Mouse (Mus musculus) C2C12 (cell line): ENCODE results near the gene Hmces. TPM values are rescaled to one million over a fixed set of nuclear protein-coding genes. Genes with fewer than 3 reads are reported as not detected.

ENCODE experiments used
- H3K27me3 ChIP-seq: one replicate; pipeline ENCODE4 v1.6.1; 2011; ENCODE audit not compliant: control insufficient read depth, insufficient read depth, insufficient read length
- H3K36me3 ChIP-seq: one replicate; pipeline ENCODE4 v1.6.1; 2011; ENCODE audit not compliant: control insufficient read depth, insufficient read depth
- H3K4me3 ChIP-seq: one replicate; pipeline ENCODE4 v1.5.1; 2011; ENCODE audit warnings: mild to moderate bottlenecking, control low read depth; ENCODE audit not compliant: poor library complexity, insufficient read depth, severe bottlenecking
- H3K79me2 ChIP-seq: one replicate; pipeline ENCODE4 v1.6.1; 2011; ENCODE audit not compliant: control insufficient read depth, insufficient read depth
- H3K79me3 ChIP-seq: one replicate; pipeline ENCODE4 v1.6.1; 2011; ENCODE audit warnings: low read depth, control low read depth
- H3ac ChIP-seq: one replicate; pipeline ENCODE3; 2011; ENCODE audit warnings: low read depth; ENCODE audit not compliant: control insufficient read depth, insufficient read length
- CEBPB ChIP-seq: IDR thresholded peaks from one replicate; pipeline ENCODE4 v1.6.1; 2011; ENCODE audit warnings: low read depth, mild to moderate bottlenecking, control low read depth, moderate library complexity
- CTCF ChIP-seq: IDR thresholded peaks from one replicate; pipeline ENCODE4 v1.5.1; 2011; ENCODE audit not compliant: control insufficient read depth, insufficient read depth, insufficient read length
- FOSL1 ChIP-seq: IDR thresholded peaks from one replicate; pipeline ENCODE4 v1.8.0; 2011; ENCODE audit warnings: mild to moderate bottlenecking, low read length; ENCODE audit not compliant: poor library complexity, insufficient read depth, severe bottlenecking
- MAX ChIP-seq: IDR thresholded peaks from one replicate; pipeline ENCODE4 v1.6.1; 2011; ENCODE audit warnings: mild to moderate bottlenecking, control low read depth
- MYOD1 ChIP-seq: IDR thresholded peaks from one replicate; pipeline ENCODE4 v1.6.1; 2011; ENCODE audit warnings: low read depth; ENCODE audit not compliant: control insufficient read depth, insufficient read length
- MYOG ChIP-seq: IDR thresholded peaks from one replicate; pipeline ENCODE4 v1.6.1; 2011; ENCODE audit not compliant: control insufficient read depth, insufficient read length; ENCODE audit errors: extremely low read depth
- USF1 ChIP-seq: IDR thresholded peaks from one replicate; pipeline ENCODE4 v1.6.1; 2011; ENCODE audit warnings: low read depth, mild to moderate bottlenecking, control low read depth, moderate library complexity
- long read RNA-seq, 2 experiments: library from polyadenylated mRNA; unstranded; transcript quantifications; one replicate each; pipeline ENCODE4 v2.0.0; 2019 to 2020
- polyA plus RNA-seq: library from polyadenylated mRNA; unstranded; fragments of >200 nt; fragmentation: generic; extraction: Trizol; gene quantifications from one replicate; pipeline ENCODE4 v1.2.1, GENCODE M21; 2012; ENCODE audit warnings: missing spikeins

Gene Hmces
- polyA plus RNA-seq, result 43.5 TPM
- long read RNA-seq, experiment 1, transcript Hmces-201 (7 exons, 1,464 nt), result major isoform, 37 of 47 reads
- long read RNA-seq, experiment 1, transcript Hmces-202 (6 exons, 1,572 nt), result minor isoform, 7 of 47 reads
- long read RNA-seq, experiment 1, partial matches to known transcripts, result 1 of 47 reads
- long read RNA-seq, experiment 1, other reads (novel, unspliced or antisense), result 2 of 47 reads
- long read RNA-seq, experiment 2, transcript Hmces-202 (6 exons, 1,572 nt), result minor isoform, 17 of 172 reads
- long read RNA-seq, experiment 2, transcript Hmces-201 (7 exons, 1,464 nt), result major isoform, 148 of 172 reads
- long read RNA-seq, experiment 2, partial matches to known transcripts, result 0 of 172 reads
- long read RNA-seq, experiment 2, other reads (novel, unspliced or antisense), result 7 of 172 reads

GRCm38 (mm10) chr6:87913661-87914325 is at the start of gene Hmces:
Hmces (plus strand) TSS chr6:87913935.
- TF ChIP-seq CTCF (no peak), MYOD1 (no peak), MAX (no peak), CEBPB (no peak), FOSL1 (no peak), USF1 (no peak), MYOG (no peak)
- H3K36me3 ChIP-seq, result peaks cover 71% of the 10 kb centered on the region
- peak within 1 kb of the TSS; percentile 60 for H3K4me3 ChIP-seq
- H3K79me2 ChIP-seq, result peaks cover 20% of the 10 kb centered on the region
- H3K27me3 ChIP-seq, result no peaks in the 10 kb centered on the region
- H3ac ChIP-seq, result peak within 1 kb of the TSS; percentile 68
- H3K79me3 ChIP-seq, result peaks cover 3% of the 10 kb centered on the region

- no peak for TF ChIP-seq CTCF
- TF ChIP-seq MYOG, result no peak
- TF ChIP-seq USF1, result no peak
- no peak for TF ChIP-seq FOSL1
- no peak for TF ChIP-seq MAX
- no peak for TF ChIP-seq MYOD1
- TF ChIP-seq CEBPB, result no peak
- no peak overlapping the region for H3K4me3 ChIP-seq
- H3K79me2 ChIP-seq, result no peaks in the 10 kb centered on the region
- H3K36me3 ChIP-seq, result no peaks in the 10 kb centered on the region
- H3K79me3 ChIP-seq, result no peaks in the 10 kb centered on the region
- H3ac ChIP-seq, result no peak overlapping the region
- H3K27me3 ChIP-seq, result no peaks in the 10 kb centered on the region
These were observed 47.5 kb upstream of the Hmces start for GRCm38 (mm10) chr6:87866211-87866610.

- Histone ChIP-seq H3K36me3 (no peaks in the 10 kb centered on the region), H3K27me3 (no peaks in the 10 kb centered on the region), H3ac (no peak overlapping the region), H3K79me2 (no peaks in the 10 kb centered on the region), H3K4me3 (no peak overlapping the region), H3K79me3 (no peaks in the 10 kb centered on the region)
- no peak for TF ChIP-seq MYOD1
- no peak for TF ChIP-seq CTCF
- TF ChIP-seq MYOG, result no peak
- no peak for TF ChIP-seq FOSL1
- no peak for TF ChIP-seq USF1
- TF ChIP-seq CEBPB, result no peak
- no peak for TF ChIP-seq MAX
These were observed 46.5 kb upstream of the Hmces start for GRCm38 (mm10) chr6:87867256-87867655.

- Histone ChIP-seq H3ac (peak overlapping the region; percentile 20), H3K79me2 (no peaks in the 10 kb centered on the region), H3K79me3 (no peaks in the 10 kb centered on the region), H3K36me3 (no peaks in the 10 kb centered on the region), H3K27me3 (no peaks in the 10 kb centered on the region), H3K4me3 (no peak overlapping the region)
- TF ChIP-seq CTCF, result no peak
- TF ChIP-seq MYOG, result no peak
- TF ChIP-seq MAX, result peak; percentile 61
- TF ChIP-seq USF1, result no peak
- TF ChIP-seq MYOD1, result peak; percentile 65
- TF ChIP-seq FOSL1, result peak; percentile 91
- TF ChIP-seq CEBPB, result no peak
These were observed 44.7 kb upstream of the Hmces start for GRCm38 (mm10) chr6:87868871-87869506.

- Histone ChIP-seq H3K79me3 (no peaks in the 10 kb centered on the region), H3ac (no peak overlapping the region), H3K79me2 (no peaks in the 10 kb centered on the region), H3K4me3 (no peak overlapping the region), H3K36me3 (no peaks in the 10 kb centered on the region), H3K27me3 (no peaks in the 10 kb centered on the region)
- TF ChIP-seq MYOG, result no peak
- no peak for TF ChIP-seq CEBPB
- no peak for TF ChIP-seq CTCF
- TF ChIP-seq FOSL1, result no peak
- TF ChIP-seq MAX, result no peak
- no peak for TF ChIP-seq MYOD1
- no peak for TF ChIP-seq USF1
These were observed 43.3 kb upstream of the Hmces start for GRCm38 (mm10) chr6:87870440-87870839.
